Mouse (Mus musculus): ENCODE results near the gene Prkch. TPM values are rescaled to one million over a fixed set of nuclear protein-coding genes. Genes with fewer than 3 reads are reported as not detected.

Gene Prkch
- polyA plus RNA-seq, 1 experiment: 12.5 TPM

DNA sequence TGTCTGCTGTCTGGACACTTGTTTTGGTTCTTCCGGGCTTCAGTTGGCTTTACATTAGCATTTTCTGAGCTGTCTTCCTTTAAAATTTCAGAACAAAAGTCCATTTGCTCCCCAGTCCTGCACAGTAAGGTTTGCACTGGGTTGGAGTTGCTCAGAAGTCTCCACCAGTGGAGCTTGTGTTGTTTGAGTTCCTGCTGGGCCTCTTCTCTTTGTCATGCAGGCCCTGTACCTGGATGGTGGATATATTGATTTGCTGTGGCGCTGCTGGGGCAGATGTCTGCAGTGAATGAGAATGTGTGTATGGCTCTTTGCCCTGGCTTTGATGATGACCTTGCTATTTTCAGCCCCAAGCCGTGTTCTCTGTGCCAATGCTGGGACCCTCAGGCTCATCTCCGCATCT is 15.9 kb downstream of the Prkch start:
- Histone ChIP-seq H3K36me3 (ENCODE audit: control insufficient read depth, insufficient read depth, low read length) (no peaks in the 10 kb centered on the region), H3K4me1 (ENCODE audit: control insufficient read depth, insufficient read depth, insufficient read length) (peaks cover 14% of the 10 kb centered on the region; the same call in 1 of the 2 replicates), H3K27ac (ENCODE audit: insufficient read depth, low read length) (0 out of 2 replicates have a peak overlapping the region, but pooled peaks have one; percentile 9), H3K27me3 (ENCODE audit: control insufficient read depth, insufficient read depth, low read length) (no peaks in the 10 kb centered on the region), H3K4me3 (ENCODE audit: extremely low read depth, insufficient read depth, insufficient read length) (no peak overlapping the region)
- 85% methylated on average over 4 of the region's 4 CpGs for WGBS
- no peak for DNase-seq (ENCODE audit: low read depth in 1 of 2, low spot score in 2 of 2)
- TF ChIP-seq CTCF (IDR thresholded peaks at IDR 0.05; ENCODE audit: extremely low read depth, insufficient read depth, insufficient read length, insufficient replicate concordance) (no peak), POLR2A (IDR thresholded peaks at IDR 0.05; ENCODE audit: low read depth, low read length) (no peak)

DNA sequence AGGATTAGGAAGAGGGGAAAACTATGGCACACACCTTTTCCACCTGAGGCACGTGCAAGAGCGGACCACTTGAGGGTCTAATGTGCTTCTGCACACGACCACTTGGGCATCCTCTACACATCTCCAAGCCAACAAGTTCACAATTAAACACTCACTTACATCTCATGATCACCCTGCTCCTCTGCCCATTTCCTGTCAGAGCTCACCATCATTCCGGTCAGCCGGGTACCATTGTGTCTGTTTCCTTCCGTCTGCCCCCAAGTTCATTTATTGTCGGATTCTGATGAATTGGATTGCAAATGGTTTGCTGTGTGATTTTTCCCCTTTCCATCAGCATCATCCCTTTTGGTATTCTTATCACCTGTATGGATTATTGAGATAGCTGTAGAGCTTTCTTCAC is 18.4 kb downstream of the Prkch start:
- Histone ChIP-seq H3K36me3 (ENCODE audit: control insufficient read depth, insufficient read depth, low read length) (no peaks in the 10 kb centered on the region), H3K4me1 (ENCODE audit: control insufficient read depth, insufficient read depth, insufficient read length) (peaks cover 20% of the 10 kb centered on the region; the same call in 1 of the 2 replicates), H3K27ac (ENCODE audit: insufficient read depth, low read length) (0 out of 2 replicates have a peak overlapping the region, but pooled peaks have one; percentile 45), H3K27me3 (ENCODE audit: control insufficient read depth, insufficient read depth, low read length) (no peaks in the 10 kb centered on the region), H3K4me3 (ENCODE audit: extremely low read depth, insufficient read depth, insufficient read length) (no peak overlapping the region)
- DNase-seq (ENCODE audit: low read depth in 1 of 2, low spot score in 2 of 2): no peak
- TF ChIP-seq POLR2A (IDR thresholded peaks at IDR 0.05; ENCODE audit: low read depth, low read length) (no peak), CTCF (IDR thresholded peaks at IDR 0.05; ENCODE audit: extremely low read depth, insufficient read depth, insufficient read length, insufficient replicate concordance) (no peak)
- 88% methylated on average over 7 of the region's 7 CpGs for WGBS

DNA sequence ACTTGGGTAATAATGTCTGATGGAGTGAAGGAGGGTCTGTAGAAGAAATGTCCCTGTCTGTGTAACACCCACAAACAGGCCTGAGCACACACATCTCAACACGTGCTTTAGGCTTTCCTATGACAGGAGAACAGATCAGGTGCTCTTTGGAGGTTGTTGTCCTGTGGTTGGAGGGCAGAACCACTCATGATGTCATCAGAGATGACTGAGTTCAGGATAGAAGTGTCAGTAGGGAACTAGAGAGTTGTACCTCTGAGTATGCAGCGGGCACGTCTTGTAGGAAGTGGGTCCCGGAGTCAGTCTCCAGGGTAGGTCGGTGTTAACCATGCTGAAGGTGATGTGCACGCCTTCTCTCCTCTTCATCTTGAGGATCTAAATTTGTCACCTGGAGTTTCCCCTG is 19.1 kb downstream of the Prkch start:
- Histone ChIP-seq H3K4me1 (ENCODE audit: control insufficient read depth, insufficient read depth, insufficient read length) (peaks cover 22% of the 10 kb centered on the region; the same call in 1 of the 2 replicates), H3K4me3 (ENCODE audit: extremely low read depth, insufficient read depth, insufficient read length) (no peak overlapping the region), H3K27me3 (ENCODE audit: control insufficient read depth, insufficient read depth, low read length) (no peaks in the 10 kb centered on the region), H3K36me3 (ENCODE audit: control insufficient read depth, insufficient read depth, low read length) (no peaks in the 10 kb centered on the region), H3K27ac (ENCODE audit: insufficient read depth, low read length) (peak overlapping the region; percentile 45; the same call in 1 of the 2 replicates)
- no peak for DNase-seq (ENCODE audit: low read depth in 1 of 2, low spot score in 2 of 2)
- 55% methylated on average over 6 of the region's 6 CpGs for WGBS
- TF ChIP-seq CTCF (IDR thresholded peaks at IDR 0.05; ENCODE audit: extremely low read depth, insufficient read depth, insufficient read length, insufficient replicate concordance): no peak
- TF ChIP-seq POLR2A (IDR thresholded peaks at IDR 0.05; ENCODE audit: low read depth, low read length): no peak

DNA sequence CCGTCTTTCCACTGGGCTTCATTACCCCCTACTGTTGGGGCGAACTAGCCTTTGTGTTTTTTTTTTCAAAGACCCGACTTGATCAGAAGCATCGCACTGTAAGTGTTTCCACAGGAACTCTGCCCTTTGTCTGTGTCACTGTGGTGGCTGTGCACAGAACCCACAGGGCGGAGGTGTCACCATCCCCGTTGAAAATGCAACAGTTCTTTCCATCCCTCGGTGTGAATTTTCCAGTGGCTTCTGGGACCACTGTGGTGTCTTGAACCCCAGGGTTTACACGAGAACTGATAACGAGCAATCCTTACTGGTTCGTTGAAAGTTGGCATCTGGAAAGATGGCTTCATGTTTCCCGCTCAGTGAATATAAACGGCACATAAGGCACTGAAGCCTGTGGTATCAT is 20.2 kb downstream of the Prkch start:
- Histone ChIP-seq H3K36me3 (ENCODE audit: control insufficient read depth, insufficient read depth, low read length) (no peaks in the 10 kb centered on the region), H3K4me1 (ENCODE audit: control insufficient read depth, insufficient read depth, insufficient read length) (peaks cover 22% of the 10 kb centered on the region; the same call in 1 of the 2 replicates), H3K4me3 (ENCODE audit: extremely low read depth, insufficient read depth, insufficient read length) (no peak overlapping the region), H3K27me3 (ENCODE audit: control insufficient read depth, insufficient read depth, low read length) (no peaks in the 10 kb centered on the region), H3K27ac (ENCODE audit: insufficient read depth, low read length) (peak overlapping the region; percentile 65)
- WGBS: 64% methylated on average over 12 of the region's 12 CpGs
- TF ChIP-seq POLR2A (IDR thresholded peaks at IDR 0.05; ENCODE audit: low read depth, low read length) (no peak), CTCF (IDR thresholded peaks at IDR 0.05; ENCODE audit: extremely low read depth, insufficient read depth, insufficient read length, insufficient replicate concordance) (no peak)
- peak in 1 of 2 experiments; percentile 39 for DNase-seq (ENCODE audit: low read depth in 1 of 2, low spot score in 2 of 2)

DNA sequence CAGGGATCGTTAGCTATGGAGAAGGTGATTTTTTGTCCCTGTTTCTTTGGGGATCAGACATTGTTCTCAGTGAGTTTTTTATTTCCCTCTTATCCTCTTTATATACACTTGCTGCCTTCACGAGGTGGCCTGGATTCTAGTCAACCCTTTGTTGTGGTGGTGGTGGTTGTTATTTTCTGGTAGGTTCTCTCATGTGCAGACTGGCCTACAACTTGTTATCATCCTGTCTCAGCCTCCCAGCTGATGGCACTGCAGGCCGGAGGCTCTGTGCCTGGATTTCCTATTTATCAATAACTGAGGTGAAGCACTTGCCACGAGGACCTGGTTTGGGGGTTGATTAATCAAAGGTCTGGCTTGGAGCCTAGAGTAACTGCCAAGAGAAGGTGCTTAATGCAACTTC is 20.6 kb downstream of the Prkch start:
- WGBS: 56% methylated on average over 4 of the region's 4 CpGs
- H3K27me3 ChIP-seq (ENCODE audit: control insufficient read depth, insufficient read depth, low read length): no peaks in the 10 kb centered on the region
- no peaks in the 10 kb centered on the region for H3K36me3 ChIP-seq (ENCODE audit: control insufficient read depth, insufficient read depth, low read length)
- no peak overlapping the region for H3K4me3 ChIP-seq (ENCODE audit: extremely low read depth, insufficient read depth, insufficient read length)
- peak overlapping the region; percentile 65 for H3K27ac ChIP-seq (ENCODE audit: insufficient read depth, low read length)
- peaks cover 26% of the 10 kb centered on the region; the same call in 1 of the 2 replicates for H3K4me1 ChIP-seq (ENCODE audit: control insufficient read depth, insufficient read depth, insufficient read length)
- DNase-seq (ENCODE audit: low read depth in 1 of 2, low spot score in 2 of 2): no peak
- TF ChIP-seq POLR2A (IDR thresholded peaks at IDR 0.05; ENCODE audit: low read depth, low read length) (no peak), CTCF (IDR thresholded peaks at IDR 0.05; ENCODE audit: extremely low read depth, insufficient read depth, insufficient read length, insufficient replicate concordance) (no peak)

DNA sequence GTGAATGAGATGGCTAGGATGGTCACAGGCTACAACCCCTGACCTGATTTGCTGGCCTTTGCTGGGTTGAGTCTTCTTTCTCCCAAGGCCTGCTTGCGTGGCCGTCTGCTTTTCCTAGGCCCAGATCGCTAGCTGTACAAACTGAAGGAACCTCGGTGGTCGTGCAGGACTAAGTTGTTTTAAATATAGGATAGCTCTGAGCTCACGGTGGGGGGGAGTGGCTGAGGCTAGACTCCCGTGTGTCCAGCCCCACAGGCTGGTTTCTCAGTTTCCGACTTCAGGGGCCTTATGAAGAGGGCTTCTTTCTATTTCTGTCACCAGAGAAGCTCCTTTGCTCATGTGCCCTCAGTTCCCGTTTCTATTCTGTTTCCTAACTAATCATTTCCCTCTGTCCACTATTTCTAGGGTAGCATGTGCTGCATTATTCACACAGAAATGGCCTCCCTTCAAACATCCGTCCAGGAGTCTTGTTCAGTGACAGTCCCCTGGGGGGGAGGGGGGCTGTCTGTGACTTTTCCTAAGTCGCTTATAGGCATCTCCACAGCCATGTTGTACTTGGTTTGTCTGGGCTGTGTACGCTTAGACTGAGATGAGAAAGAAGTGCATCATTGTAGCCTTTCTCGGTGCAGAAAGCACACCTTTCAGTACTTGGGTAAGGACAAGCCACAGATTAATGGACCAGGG is 22.9 kb downstream of the Prkch start:
- Histone ChIP-seq H3K4me1 (ENCODE audit: control insufficient read depth, insufficient read depth, insufficient read length) (peaks cover 39% of the 10 kb centered on the region; the same call in 1 of the 2 replicates), H3K27me3 (ENCODE audit: control insufficient read depth, insufficient read depth, low read length) (no peaks in the 10 kb centered on the region), H3K27ac (ENCODE audit: insufficient read depth, low read length) (peak overlapping the region; percentile 28; the same call in 1 of the 2 replicates), H3K4me3 (ENCODE audit: extremely low read depth, insufficient read depth, insufficient read length) (no peak overlapping the region), H3K36me3 (ENCODE audit: control insufficient read depth, insufficient read depth, low read length) (no peaks in the 10 kb centered on the region)
- no peak for TF ChIP-seq CTCF (IDR thresholded peaks at IDR 0.05; ENCODE audit: extremely low read depth, insufficient read depth, insufficient read length, insufficient replicate concordance)
- TF ChIP-seq POLR2A (IDR thresholded peaks at IDR 0.05; ENCODE audit: low read depth, low read length): no peak
- 30% methylated on average over 13 of the region's 13 CpGs for WGBS
- no peak for DNase-seq (ENCODE audit: low read depth in 1 of 2, low spot score in 2 of 2)

DNA sequence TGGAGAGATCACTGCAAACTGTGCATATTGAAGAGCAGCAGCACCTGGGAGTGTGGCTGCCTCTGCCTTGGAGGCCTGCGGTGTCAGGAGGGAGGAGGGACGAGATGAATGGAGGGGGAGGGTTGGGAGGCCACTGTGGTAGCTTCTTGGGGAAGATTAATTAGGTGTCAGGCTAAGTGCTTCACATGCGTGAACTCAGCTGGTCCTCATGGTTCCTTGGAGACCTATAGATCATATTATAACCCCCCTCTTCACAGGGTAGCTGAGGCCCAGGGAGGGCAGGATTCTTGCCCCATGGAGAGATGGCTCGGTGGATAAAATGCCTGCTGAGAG is 23.4 kb downstream of the Prkch start:
- no peak for TF ChIP-seq POLR2A (IDR thresholded peaks at IDR 0.05; ENCODE audit: low read depth, low read length)
- no peak for TF ChIP-seq CTCF (IDR thresholded peaks at IDR 0.05; ENCODE audit: extremely low read depth, insufficient read depth, insufficient read length, insufficient replicate concordance)
- Histone ChIP-seq H3K36me3 (ENCODE audit: control insufficient read depth, insufficient read depth, low read length) (no peaks in the 10 kb centered on the region), H3K27ac (ENCODE audit: insufficient read depth, low read length) (0 out of 2 replicates have a peak overlapping the region, but pooled peaks have one; percentile 22), H3K4me3 (ENCODE audit: extremely low read depth, insufficient read depth, insufficient read length) (no peak overlapping the region), H3K27me3 (ENCODE audit: control insufficient read depth, insufficient read depth, low read length) (no peaks in the 10 kb centered on the region), H3K4me1 (ENCODE audit: control insufficient read depth, insufficient read depth, insufficient read length) (peaks cover 39% of the 10 kb centered on the region; the same call in 1 of the 2 replicates)
- no peak for DNase-seq (ENCODE audit: low read depth in 1 of 2, low spot score in 2 of 2)
- WGBS: 28% methylated on average over 4 of the region's 4 CpGs

All from spleen, adult 2 months (tissue).